Mouse (Mus musculus): ENCODE data around the gene Prss53.
"Not testable (repeated sequence)": the region's sequence is repeated elsewhere in the genome, so short reads cannot be mapped to it uniquely, and the experiment has no call there.

DNA sequence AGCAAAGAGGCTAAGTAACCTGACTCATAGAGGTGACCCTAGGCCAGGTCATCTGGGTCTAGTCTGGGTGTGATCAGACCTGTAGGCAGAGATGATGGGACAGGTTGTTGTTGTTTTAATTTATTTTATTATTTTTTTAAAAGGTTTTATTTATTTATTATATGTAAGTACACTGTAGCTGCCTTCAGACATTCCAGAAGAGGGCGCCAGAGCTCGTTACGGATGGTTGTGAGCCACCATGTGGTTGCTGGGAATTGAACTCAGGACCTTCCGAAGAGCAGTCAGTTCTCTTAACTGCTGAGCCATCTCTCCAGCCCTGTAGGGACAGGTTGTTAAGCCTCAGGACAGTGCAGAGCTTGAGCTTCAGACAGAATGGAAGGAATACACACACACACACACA is 52.9 kb downstream of the Prss53 start:
- TF ChIP-seq GATA1 (IDR thresholded peaks at IDR 0.05; ENCODE audit: borderline replicate concordance, low read length); FLI1 (IDR thresholded peaks at IDR 0.05; ENCODE audit: low read length): not testable (repeated sequence)

All from megakaryocyte, embryonic 14.5 days (primary cell).